Mouse (Mus musculus): ENCODE data around the gene Faim.

Faim gene

DNA sequence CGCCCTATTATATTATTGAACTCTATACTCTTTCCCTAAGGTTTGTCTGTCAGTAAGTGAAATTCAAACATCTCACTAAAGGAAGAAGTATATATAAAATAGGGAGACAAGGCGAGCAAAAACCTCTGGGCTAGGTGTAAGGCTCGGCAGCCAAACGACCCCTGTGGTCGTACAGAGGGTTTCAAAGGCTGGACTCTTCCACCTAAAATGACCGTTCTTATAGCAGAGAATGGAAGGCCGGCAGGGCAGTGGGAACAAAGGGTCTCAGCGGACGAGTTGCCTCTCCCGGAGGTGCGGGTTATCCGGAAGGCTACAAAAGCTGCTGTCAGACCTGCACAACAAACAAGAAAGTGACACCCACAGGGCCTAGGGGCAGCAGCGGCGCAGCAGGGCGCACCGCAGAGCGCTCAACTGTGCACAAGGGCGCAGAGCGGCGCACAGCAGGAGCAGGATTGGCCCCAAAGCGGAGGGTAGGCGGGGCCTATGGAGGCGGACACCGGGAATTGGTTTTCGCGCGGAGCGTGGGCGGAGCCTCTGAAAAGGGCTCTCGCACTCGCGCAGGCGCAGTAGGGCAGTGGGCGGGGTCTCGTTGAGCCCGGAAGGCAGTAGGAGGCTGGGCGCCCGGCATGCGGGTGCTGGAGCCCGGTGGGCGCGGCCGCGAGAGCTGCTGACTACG is at the start of gene Faim:
Gene Faim (plus strand): TSS at position 574 of the 676 bp plus-strand sequence.
- in situ Hi-C loops (cut with MboI, MseI): loop anchor here (10.0 kb wide), 1 partner anchor 259 kb away; the partner anchor contains the start of gene Cep70

DNA sequence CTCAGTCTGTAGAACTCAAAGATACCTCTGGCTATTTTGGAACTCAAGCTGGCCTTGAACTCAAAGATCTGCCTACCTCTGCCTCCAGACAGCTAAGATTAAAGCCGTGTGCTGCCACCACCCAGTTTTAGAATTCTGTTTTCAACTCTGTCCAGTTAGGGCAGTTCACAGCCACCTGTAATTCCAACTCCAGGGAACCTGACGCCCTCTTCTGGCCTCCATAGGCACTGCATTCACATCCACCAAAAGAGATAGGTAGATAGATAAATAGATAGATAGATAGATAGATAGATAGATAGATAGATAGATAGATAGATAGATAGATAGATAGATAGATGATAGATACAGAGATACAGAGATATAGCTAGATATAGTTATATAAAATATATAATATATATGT is 46.9 kb upstream of the Faim start:
- in situ Hi-C loops (cut with MboI, MseI): loop anchor here (25.0 kb wide), 1 partner anchor 948 kb away; the partner anchor contains the start of gene Sox14

DNA sequence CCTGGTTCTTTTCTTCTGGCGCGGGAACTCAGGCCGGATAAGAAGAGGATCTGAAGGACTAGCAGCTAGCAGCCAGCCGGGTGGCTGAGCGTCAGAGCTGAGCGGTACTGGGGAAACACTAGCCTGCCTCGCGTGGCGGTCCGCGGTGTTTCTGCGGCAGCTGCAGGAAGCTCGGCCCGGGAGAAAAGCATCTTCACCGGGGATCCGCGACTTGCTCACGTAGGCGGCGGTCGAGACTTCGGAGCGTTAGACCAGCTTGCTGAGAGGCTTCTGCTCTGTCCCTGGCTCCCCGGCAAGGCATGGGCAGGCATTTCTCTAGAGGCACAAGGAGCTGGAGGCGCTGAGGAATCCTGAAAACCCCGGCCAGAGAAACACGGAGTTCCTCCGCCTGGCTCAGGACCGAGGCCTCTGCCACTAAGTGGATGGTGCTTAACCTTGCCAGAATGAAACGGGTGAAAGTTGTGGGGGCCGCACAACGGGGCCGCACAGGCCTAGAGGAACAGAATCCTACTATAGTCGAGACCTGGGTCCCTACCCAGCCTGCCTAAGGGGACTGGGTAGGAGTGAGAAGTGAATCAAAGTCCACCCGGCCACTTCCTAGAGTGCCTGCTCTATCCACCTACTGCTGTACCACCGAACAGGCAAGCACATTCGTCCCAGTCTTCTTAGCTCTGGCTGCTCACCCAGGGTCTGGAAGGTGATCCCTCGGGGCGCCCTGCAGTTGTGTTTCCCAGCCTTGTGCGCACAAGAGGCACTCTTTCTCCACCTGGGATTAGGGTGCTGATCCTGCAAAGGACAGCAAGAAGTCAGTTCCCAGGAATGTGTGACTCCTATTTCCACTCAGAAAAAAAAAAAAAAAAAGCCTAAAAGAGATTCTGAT is 33.8 kb upstream of the Faim start:
- in situ Hi-C loops (cut with MboI, MseI): no loop called here

- in situ Hi-C loops (cut with MboI, MseI): no loop called here
Observed at GRCm38 (mm10) chr9:98953291-98953690, 32.9 kb upstream of the Faim start.

DNA sequence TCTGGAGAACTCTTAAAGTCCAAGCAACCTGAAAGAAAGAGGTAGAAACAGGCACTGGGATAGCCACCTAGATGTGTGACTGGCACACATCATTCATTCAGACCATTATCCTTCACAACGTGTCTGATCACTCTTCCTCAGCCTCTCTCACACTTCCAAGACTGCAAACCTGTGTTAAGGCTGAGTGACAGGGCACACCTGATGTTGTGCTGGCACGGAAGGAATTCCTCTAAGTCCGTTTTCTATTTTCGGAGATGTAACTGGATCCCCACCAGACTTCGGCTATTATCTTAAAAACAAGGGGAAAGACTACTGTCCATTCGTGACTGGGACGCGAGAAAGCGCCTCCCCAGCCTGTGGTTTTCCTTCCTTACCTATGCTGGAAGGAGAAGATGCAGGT is 32.3 kb upstream of the Faim start:
- in situ Hi-C loops (cut with MboI, MseI): no loop called here

DNA sequence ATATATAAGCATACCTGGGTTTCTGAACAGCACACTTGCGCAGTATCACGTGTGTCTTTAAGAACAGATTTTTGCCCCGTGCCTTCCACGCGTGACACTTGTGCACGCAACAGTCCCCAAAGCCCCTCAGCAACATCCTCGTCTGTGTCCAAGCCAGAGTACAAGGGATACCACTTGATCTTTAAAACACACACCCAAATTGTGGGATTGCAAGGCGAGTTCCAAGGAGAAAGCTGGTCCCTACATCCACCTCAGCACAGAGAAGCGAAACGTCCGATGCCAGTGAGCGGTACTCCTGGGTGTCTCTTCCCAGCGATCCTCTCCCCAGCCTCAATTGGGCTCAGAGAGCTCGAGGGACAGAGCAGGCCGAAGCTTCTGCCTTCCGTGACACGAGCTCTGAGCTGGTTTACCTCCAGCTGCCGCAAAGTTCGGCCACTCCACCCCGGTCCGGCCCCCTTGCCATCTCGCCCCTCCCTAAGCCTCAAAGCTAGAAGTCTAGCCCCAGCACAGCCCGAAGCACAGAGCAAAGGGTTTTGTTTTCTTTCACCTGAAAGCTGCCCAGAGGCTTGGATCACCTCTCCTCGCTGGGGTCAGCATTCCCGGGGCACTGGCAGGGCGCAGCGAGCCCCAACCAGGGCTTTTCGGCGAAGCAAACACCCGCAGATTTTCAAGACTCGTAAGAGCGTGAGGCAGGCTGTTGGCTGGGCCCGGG is 31.6 kb upstream of the Faim start:
- in situ Hi-C loops (cut with MboI, MseI): no loop called here

DNA sequence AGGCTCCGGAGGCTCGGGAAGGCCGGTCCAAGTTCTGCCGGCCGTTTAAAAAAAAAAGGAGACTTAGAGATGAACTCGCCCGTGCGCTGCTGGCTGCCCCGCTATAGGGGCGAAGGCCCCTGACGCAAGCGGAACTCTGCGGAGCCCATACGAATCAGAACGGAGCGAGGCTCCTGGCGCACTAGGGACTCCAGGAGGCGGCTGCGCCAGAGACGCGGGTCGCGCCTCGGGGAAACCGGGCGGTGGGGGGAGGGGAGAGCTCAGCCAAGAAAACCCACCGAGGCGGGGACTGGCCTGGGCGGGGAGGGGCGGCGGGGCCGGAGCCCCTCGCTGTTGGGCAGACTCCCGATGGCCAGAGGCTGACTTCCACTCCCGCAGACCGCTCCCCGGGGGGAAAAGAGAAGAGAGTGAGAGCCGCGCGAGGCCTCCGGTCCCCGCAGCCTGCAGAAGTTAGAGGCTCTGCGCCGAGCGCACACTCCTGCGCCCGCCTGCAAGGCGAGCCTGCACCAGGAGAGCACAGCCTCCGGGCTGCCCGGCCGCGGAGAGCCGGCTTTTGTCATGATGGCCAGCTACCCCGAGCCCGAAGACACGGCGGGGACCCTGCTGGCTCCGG is 31.0 kb upstream of the Faim start, which contains the start of gene Foxl2:
Gene Foxl2 (plus strand): TSS at position 186 of the 613 bp plus-strand sequence.
- in situ Hi-C loops (cut with MboI, MseI): no loop called here

GRCm38 (mm10) chr9:98955716-98956224 is 30.4 kb upstream of the Faim start:
- in situ Hi-C loops (cut with MboI, MseI): no loop called here

- in situ Hi-C loops (cut with MboI, MseI): no loop called here
Observed at GRCm38 (mm10) chr9:98956591-98957381, 29.4 kb upstream of the Faim start.

- in situ Hi-C loops (cut with MboI, MseI): no loop called here
Observed at GRCm38 (mm10) chr9:98957751-98958351, 28.3 kb upstream of the Faim start.

DNA sequence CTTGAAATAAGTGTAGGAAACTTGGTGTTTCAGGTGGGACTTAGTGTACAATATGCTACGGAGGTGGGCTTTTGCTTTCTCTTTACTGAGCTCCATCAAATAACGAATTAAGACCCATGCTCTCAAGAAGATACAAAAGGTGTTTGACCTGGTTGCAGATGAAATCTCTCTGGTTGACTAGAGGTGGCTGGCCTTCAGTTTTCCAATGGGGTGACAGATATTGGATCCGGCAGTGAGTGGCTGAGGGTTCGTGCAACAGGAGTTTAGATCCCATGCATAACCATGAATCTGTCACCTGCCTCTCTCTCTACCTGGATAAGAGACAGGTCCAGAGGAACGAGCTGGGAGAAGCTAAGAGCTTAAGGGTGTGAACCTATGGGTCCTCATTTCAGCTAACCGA is 27.5 kb upstream of the Faim start:
- in situ Hi-C loops (cut with MboI, MseI): no loop called here

DNA sequence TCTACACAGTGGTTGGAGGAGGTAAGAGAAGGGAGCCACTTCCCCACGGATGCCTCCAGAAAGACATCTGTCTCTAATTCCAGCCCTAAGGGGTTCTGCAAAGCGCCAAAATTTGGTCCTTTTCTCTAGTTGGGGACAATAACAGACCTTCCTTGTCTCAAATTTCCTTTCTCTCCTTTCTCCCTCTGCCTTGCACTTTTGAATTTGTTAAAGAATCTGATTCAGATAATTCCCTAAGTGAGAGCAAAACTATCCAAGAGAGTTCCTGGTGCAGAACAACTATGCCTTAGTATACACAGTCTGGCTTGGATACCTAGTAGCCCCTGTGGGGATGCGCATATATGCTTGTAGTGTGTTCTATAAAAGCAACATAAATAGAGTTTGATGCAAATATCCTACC is 26.3 kb upstream of the Faim start:
- in situ Hi-C loops (cut with MboI, MseI): no loop called here

DNA sequence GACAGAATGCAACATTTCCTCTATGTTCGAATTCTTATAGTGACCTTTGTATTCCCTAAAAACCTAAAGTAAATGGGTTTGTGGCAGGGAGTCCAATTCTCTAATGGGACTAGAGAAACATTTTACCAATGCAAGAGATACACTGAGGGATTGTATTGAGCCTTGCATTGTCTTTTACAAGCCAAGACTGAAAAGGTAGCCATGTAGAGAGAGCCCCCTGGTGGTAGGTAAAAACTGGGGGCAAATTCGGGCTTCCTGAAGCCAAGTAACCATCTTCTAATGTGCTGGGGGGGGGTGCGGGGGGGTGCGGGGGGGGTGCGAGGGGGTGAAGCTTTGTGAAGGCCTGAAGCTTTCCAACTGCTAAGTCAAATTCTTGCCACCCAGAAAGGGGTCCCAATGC is 25.8 kb upstream of the Faim start:
- in situ Hi-C loops (cut with MboI, MseI): no loop called here

- in situ Hi-C loops (cut with MboI, MseI): no loop called here
Observed at GRCm38 (mm10) chr9:98961591-98962477, 24.3 kb upstream of the Faim start.

DNA sequence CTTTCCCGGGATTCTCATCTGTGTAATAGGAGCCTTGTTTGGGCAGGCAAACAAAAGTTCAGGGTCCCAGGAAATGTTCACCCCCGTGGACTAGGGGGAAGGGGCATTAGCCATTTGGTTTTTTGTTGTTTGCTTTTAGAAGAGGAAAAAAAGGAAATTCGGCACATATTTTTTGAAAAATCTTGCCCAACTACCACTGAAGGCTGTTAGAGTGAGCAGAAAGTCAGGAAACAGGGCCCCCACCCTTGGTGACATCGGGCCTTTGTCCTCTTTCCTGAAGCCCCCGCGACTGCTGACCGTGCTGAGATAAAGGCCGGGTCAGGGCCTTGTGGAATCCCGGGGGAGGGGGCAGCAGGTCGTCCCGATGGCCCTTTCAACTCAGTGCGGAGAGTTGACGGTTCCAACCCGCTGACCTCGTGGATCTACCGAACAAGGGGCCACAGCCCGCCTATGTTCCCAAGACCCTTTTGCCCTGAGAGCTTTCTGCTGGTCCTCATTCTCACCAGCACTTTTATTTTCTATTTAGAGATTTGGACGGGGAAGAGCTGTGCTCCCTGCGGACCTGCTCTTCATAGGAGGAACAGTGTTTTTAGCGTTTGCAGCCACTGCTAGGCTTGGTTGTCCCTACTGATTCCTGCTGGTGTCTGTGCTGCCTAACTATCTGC is 23.6 kb upstream of the Faim start:
- in situ Hi-C loops (cut with MboI, MseI): no loop called here

GRCm38 (mm10) chr9:98963661-98964060 is 22.5 kb upstream of the Faim start:
- in situ Hi-C loops (cut with MboI, MseI): no loop called here

DNA sequence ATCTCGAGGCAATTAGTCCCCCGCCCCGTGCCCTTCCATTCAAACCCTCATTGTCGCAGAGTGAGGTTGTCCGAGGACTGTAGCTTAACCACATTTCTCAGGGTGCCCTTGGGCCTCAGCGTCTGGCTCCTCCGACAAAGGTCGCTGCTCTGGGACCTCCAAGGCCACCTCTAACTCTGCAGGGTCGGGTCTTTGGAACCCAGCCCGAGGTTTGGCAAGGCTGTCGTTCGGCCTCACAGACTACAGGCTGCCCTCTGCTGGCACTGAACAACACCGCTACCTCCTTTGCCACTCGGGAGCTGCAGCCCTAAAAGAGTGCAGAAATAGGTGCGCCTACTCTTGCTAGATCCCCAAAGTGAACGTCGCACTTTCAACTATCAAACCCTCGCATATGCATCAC is 21.1 kb upstream of the Faim start:
- in situ Hi-C loops (cut with MboI, MseI): no loop called here

GRCm38 (mm10) chr9:98973101-98973521 is 13.1 kb upstream of the Faim start:
- in situ Hi-C loops (cut with MboI, MseI): loop anchor here (10.0 kb wide), 1 partner anchor 368 kb away; the partner anchor contains the start of gene Mrps22

Data from T-helper 2 cell (primary cell).